Mouse (Mus musculus) E14TG2a.4 (cell line): ENCODE results near the gene Asf1b.

ENCODE experiments used
- CTCF ChIP-seq: conservative IDR thresholded peaks from 2 replicates; pipeline ENCODE4 v1.5.1; 2014; ENCODE audit warnings: low read length
- POU5F1 ChIP-seq: IDR thresholded peaks from 2 replicates; pipeline ENCODE4 v1.6.1; 2014; ENCODE audit warnings: low read length, borderline replicate concordance

DNA sequence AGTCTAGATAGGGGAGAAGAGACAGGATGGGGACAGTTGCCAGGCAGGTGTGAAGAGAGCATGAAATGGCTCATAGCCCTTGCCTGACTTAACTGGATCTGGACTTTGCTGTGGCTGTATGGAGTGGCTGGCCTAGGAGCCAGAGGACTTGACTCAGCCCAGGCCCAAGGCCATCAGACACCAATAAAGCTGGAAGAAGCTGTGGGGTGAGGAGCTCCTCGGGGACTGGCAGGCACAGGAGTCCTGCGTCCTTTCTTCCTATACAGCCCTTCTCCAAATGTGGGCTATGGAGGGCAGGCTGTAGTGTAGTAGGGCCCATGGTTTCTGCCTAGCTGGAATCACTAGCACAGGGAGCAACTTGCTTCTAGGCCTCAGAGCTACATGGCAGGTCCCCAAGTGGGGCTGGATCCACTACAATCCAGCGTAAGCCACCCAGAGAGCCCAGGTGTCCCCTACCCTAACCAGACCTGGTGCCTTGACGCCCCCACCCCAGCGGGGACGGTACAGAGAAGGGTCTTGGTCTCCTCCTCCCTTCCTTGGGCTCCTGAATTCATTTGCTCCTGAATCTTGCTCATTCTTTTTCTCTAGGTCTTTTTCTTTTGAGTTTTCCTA, 14.1 kb upstream of the Asf1b start:
- TF ChIP-seq CTCF (no peak), POU5F1 (no peak)
